Mouse (Mus musculus) ES-Bruce4 (cell line): ENCODE data around the gene Polr3e.

Experiments
- CTCF ChIP-seq: IDR thresholded peaks from one replicate; pipeline ENCODE4 v1.8.1; 2011; ENCODE audit warnings: low read depth, low read length
- POLR2A ChIP-seq: IDR thresholded peaks from one replicate; pipeline ENCODE4 v1.8.1; 2011; ENCODE audit warnings: low read length; ENCODE audit not compliant: insufficient read depth

- TF ChIP-seq CTCF: no peak
- TF ChIP-seq POLR2A: no peak
Observed at GRCm38 (mm10) chr7:120982968-120983367, 65.4 kb downstream of the Polr3e start.
